Mouse (Mus musculus) yolk sac, embryonic 10.5 days (tissue): Measurements from ENCODE around the gene Lamb3.

Experiments
- DNase-seq: peaks from one replicate; pipeline ENCODE4 v3.0.0-alpha.2; 2017; ENCODE audit warnings: low spot score

The Lamb3 gene

DNA sequence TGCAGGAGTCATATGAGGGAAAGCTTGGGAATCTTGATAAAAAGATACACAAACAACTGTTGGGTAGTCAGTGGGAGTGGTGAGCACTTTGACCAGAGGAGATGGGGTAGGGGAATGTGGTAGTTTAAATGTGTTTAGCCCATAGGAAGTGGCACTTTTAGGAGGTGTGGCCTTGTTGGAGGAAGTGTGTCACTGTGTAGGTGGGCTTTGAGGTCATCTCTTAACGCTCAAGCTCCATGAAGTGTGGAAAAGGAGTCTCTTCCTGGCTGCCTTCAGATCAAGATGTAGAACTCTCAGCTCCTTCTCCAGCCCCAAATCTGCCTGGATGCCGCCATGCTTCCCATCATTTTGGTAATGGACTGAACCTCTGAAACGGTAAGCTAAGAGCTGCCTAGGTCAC, at the start of gene Lamb3:
TSS of gene Lamb3 (plus strand) at position 197 of the 400 bp plus-strand sequence.
- DNase-seq, result no peak

DNA sequence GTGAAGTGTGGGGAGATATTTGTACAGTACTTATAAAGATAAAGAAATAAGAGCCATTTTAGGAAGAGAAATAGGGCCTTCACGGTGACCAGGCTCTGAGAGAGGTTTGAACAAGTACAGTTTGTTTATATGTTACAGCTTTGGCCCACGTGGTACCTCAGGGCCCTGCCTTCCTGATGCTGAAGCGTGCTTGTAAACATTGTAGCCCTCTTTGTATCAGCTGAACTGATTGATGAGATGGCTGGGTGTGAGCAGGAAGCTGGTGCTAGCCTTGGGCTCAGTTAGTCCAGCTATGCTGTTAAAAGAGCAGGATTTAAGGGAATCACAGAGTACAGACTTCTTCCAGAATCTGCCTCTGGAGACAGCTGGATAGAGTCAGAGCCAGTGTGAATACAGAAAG, 48.3 kb upstream of the Lamb3 start:
- no peak for DNase-seq

DNA sequence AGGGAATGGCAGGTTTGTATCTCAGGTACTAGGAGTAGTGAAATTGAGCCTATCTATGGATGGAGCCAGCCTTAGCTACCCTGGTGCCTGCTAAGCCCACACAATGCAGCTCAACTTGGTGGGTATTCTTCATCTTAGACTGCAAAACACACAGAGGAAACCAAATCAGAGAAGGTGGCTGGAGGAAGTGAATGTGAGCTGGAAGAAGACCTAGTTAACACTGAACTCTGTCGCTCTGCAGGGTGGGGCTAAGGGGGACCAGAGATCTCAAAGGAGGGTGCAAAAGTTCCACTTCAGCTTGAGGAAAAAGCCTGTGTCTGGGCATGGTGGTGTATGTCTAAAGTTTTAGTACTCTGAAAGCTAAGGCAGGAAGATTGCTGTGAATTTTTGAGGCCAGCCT, 47.9 kb upstream of the Lamb3 start:
- DNase-seq, result no peak

- peak; percentile 88 for DNase-seq
Observed at GRCm38 (mm10) chr1:193160317-193161032, 47.0 kb upstream of the Lamb3 start.

GRCm38 (mm10) chr1:193167746-193168145, 39.8 kb upstream of the Lamb3 start, which contains the start of gene A130010J15Rik:
Gene A130010J15Rik, plus strand, starts transcription at chr1:193168046.
- DNase-seq, result no peak

- no peak for DNase-seq
Observed at GRCm38 (mm10) chr1:193169228-193169627, 38.3 kb upstream of the Lamb3 start.

DNA sequence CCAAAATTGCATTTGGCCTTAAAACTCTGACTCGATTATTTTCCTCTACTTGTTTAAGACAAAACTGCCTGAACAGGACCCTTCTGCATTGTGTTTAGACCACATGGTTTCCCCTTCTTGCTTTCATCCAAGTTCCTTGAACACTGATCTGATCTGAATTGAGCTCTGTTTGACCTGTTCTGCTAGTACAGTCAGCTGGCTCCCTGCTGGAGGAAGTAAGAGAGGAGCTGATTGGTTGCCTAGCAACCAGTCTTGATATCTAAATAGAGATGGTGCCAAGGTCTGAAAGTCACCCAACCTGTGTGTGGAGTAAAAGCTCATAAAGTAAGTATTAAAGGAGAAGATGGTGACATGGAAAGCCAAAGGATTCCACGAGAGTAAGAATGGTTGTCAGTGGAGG, 37.6 kb upstream of the Lamb3 start:
- DNase-seq, result no peak

DNA sequence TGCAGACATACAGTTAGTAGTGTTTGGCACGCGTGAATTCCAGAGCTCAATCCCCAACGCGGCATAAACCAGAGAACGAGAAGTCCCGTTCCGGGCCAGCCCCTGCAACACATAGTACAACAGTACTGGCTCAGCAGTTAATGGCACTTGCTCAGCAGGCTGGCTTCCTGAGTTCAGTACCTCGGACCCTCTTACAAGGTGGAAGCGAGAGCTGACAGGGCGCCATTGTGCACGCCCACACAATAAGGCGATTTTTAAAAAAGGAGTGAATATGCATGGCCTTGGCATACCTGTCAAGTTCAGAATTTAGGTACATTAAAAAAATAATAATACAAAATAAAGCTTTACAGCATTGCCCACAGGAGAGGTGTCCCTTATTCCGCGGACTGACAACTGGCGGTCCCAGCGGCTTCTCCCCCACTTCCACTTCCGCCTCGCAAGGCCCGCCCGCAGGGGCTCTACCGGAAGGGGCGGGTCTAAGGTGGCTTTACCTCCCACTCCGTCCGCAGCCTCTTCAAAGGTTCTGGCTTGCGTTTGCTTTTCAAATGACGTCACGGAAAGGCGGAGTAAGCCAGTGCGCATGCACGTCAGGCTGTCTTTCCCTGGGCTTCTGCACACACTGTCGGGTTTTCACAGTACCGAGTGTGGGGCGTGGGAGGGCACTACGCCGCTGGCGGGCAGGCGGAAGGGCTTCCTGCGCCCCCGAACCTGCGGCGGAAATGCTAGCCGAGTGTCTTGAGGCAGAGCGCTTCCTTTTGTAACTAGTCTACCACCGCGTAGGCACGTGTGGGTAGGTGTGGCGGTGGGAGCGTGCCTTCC, 34.3 kb upstream of the Lamb3 start:
- DNase-seq, result peak; percentile 98

DNA sequence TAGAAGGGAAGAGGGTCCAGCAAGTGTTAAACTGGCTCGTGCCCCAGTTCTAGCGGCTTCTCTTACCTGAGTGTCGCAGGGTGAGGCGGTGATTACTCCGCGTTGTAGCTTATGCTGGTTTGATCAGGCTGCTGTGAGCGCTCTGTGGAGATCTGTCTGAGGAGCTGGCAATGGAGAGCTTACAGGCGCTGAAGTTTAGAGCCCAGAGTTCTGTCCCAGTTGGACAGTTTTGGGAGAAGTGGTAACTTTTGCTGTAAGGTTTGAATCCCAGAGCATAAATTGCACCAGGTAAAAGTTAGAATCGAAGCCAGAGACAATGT, 33.7 kb upstream of the Lamb3 start:
- DNase-seq, result no peak

- DNase-seq, result no peak
Observed at GRCm38 (mm10) chr1:193174143-193174733, 33.3 kb upstream of the Lamb3 start.

DNA sequence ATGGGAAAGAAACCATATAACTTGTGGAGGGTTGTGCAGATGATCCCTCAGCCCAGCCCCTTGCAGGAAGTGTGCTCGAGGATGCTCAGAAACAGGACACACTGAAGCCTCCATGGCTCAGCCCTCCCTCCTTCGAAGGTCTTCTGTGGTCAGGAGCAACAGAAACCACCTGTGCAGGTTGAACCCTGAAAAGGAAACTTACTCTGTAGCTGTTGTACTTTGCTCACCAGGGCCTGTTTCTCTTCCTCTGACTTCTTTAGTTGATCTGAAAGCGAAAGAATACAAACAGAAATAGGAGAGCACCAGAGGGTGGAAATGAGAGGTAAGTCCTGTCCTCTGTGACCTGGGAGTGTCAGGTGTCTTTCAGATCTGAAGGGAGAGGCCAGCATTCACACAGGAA, 26.4 kb upstream of the Lamb3 start:
- DNase-seq, result no peak

DNA sequence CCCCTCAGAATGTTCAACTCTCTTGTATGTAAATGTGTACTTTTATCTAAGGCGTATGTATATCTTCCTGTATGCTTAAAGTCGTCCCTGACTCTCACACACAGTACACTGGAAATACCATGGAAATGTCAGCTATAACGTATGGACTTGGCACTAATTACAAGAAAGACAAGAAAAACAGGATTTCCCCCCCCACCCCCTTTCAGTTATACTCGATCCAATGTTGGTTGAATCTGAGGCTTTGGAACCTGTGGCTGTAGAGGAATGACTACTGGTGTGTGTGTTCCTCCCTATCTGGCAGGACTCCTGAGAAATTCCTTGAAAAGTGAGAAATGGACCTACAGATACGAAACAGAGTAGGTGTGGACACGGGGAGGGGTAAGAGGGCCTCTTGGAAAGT, 19.2 kb upstream of the Lamb3 start:
- DNase-seq, result no peak

DNA sequence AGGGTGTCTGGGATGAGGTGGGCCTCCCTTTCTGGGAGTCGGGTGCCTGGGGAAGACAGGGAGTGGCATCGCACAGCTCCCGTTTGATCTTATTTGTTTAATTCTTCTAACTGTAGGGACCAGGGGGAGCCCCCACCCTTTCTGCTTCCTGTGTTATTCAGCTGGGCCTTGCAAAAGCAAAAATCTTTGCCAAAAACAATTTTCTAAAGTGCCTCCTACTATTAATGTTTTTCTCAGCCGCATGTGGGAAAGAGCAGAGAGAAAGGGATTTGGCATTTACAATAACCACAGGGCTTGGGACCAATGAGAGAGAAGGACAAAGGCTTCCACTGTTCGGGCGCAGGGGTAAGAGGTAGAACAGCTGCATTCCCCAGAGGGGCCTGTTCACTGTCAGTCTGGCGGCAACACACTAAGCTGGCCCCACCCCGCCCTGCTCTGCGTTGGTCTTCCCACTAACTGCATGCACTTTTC, 18.3 kb upstream of the Lamb3 start:
- DNase-seq, result peak; percentile 47

GRCm38 (mm10) chr1:193189771-193190170, 17.7 kb upstream of the Lamb3 start:
- no peak for DNase-seq

DNA sequence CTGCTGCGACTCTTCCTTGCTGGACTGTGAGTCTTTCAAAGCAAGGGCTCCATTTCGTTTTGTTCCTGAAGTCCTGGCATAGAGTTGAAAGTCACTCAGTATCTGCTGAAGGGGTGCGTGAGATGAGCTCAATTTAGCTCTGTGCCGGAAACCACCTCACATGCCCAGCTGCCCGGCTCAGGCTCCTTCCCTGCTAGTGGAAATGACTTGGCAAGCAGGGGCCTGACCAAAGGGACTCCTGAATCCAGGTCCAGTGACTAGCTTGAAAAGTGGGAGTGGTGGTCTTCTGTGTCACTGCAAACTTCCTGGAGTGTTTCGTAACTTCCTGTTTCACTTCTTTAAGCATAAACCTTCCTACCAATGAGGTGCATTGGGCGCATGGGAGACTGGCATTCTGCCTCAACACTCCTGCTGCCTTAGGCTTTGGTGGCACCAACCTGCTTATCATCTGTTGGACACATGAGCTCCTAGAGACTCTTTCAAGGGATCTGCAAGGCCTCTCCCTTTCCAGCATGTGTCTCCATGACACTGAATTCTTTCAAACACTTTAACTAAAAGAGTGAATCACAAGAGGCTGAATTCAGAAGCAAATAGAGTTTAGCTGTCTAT, 15.7 kb upstream of the Lamb3 start:
- DNase-seq, result no peak

- DNase-seq, result no peak
Observed at GRCm38 (mm10) chr1:193194416-193195140, 12.9 kb upstream of the Lamb3 start.

- no peak for DNase-seq
Observed at GRCm38 (mm10) chr1:193195169-193195810, 12.2 kb upstream of the Lamb3 start.

DNA sequence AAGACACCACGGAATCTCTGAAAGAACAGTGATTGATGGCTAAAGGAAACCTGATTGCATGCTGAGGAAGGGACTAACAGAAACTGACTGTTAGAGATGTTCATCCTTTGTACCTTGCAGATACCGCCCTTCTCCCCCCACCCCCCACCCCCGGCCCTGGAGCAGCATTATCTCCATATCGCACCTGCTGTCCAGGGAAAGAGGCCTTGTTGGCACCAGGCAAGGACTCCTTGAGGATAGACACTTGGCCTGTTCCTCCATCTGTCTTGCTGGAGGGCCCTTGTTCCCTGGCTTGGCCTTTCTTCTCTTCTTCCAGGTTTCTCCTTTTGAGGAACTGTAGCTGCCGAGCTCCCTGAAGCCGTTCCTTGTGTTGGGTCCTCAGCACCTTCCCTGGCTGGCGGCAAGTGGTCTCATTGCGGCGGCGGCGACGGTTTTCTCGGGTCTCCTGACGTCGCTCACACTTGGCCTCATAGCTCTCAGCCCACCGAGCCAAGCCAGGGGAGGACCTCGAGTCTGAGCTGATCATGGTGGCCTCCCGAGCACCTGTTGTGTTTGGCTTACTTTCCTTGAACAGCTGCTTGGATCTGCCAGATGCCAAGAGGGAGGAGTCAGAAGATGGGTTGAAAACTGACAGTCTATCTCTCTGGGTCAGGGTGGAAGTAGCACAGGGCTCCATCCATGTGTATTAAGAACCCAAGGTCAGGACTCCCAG, 9.8 kb upstream of the Lamb3 start:
- no peak for DNase-seq

DNA sequence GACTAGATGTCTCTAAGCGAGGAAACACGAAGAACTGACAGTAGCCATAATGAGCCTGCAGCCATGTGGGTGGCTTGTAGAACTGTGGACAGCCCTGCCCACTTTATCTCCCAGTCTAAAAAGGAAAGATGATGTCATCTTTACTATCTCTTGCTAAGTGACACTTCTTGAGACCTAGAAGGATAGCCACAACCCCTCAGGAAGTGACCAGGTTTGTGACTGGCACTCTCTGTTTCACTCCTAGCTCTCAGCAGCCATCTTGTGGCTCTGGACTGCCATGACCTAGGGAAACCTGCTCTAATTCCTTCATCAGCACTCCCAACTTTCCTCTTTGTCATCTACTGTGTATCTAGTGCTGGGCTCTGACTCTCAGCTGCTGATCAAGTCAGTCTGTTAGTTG, 9.2 kb upstream of the Lamb3 start:
- DNase-seq, result no peak

DNA sequence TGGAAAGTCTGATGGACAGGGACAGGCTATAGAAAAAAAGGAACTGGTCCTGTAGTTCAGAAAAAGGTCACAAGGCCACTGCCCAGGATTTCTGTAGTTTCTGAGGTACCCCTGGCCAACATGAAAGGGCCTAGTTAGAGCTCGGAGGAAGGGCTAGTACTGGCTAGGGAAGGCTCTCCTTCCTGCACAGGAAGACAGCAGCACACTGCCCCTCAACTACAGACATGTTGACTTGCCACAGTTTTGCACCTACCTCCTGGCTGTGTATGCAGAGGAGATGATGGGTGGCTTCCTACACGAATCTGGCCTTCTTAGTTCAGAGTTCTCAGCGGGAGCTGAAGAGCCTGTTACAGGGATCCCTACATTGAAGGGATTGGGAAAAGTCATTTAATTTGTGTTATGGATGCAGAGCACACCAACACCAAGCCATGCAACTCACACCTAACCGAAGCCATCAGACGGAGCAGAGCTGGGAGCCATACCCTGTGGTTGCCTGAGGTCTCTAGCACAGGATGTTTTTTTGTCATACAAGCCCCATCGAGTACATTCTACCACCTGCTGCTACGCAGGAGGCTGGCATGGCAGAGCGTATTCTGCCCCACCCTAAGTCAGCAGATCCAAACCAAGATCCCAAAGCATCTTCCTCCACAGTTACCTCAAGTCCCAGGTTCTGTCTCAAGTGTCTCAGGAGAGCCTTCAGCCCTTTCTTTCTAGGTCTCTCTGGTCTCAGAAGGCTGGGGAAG, 6.7 kb upstream of the Lamb3 start:
- DNase-seq, result no peak
